Mouse (Mus musculus): ENCODE data around the gene Ephb4.

GRCm38 (mm10) chr5:137305822-137306221 is 44.1 kb upstream of the Ephb4 start:
- no peak for TF ChIP-seq TAL1 (conservative IDR thresholded peaks at IDR 0.05; ENCODE audit: low read depth, low read length)
- no peak for TF ChIP-seq CTCF (IDR thresholded peaks at IDR 0.05; ENCODE audit: low read depth, low read length)
- TF ChIP-seq GATA1 (IDR thresholded peaks at IDR 0.05; ENCODE audit: borderline replicate concordance, low read length): no peak
- no peak for TF ChIP-seq POLR2AphosphoS5 (IDR thresholded peaks at IDR 0.05; ENCODE audit: insufficient replicate concordance, low read depth, low read length)
- no peak for TF ChIP-seq GATA2 (IDR thresholded peaks at IDR 0.05; ENCODE audit: borderline replicate concordance, low read depth, low read length)

Data from G1E (cell line).